Mouse (Mus musculus): ENCODE data around the gene Irs2.

DNA sequence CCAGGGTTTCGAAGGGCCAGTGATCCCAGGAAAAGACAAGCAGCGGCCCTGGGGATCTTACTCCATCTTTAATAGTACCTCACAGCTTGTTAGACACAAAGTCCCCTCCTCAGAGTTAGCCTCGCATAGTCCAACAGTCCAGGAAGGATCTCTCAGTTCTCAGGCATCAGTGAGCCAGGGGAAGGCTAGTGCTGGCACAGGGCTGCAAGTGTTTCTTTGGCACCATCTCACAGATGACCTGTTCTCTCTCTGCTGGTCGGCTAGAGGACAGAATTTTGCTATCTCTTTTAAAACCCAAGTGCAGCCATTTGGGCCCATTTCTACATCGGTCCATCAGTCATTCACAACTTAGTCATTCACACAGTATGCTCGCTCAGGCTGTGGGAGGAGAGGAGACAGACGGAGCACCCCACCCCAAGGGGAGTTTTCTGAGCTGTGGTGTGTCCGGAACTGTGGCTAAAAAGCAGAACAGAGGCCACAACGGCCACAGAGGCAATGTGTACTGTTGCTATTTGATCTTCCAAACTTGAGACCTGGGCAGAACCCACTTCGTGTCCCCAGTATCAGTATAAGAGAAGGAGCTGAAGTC is 43.7 kb downstream of the Irs2 start:
- no peak for TF ChIP-seq ZNF384 (IDR thresholded peaks at IDR 0.05; ENCODE audit: low read depth, low read length)
- no peak for TF ChIP-seq ZC3H11A (IDR thresholded peaks at IDR 0.05; ENCODE audit: borderline replicate concordance, low read depth, low read length)
- TF ChIP-seq MAFK (IDR thresholded peaks at IDR 0.05; ENCODE audit: insufficient read depth, low read depth, low read length), result no peak
- TF ChIP-seq HCFC1 (IDR thresholded peaks at IDR 0.05; ENCODE audit: borderline replicate concordance, insufficient read depth, low read length), result no peak
- no peak for TF ChIP-seq CHD2 (IDR thresholded peaks at IDR 0.05; ENCODE audit: low read depth, low read length)
